In genomic region chr3:96058231-96058896, GRCm38 (mm10) we compare ENCODE assay signal across 8 mouse cellular contexts. TPM values are rescaled to one million over a fixed set of nuclear protein-coding genes. Genes with fewer than 3 reads are reported as not detected.
DNase-seq lines count a peak whose midpoint lies in the region; ATAC-seq lines count a peak whose summit lies in the region.

Gene Vps45 (minus strand): TSS chr3:96058466.

- H3K36me3 ChIP-seq in hindbrain, embryonic 13.5 days = peaks cover 12% of the 10 kb centered on the region

- H3K27me3 ChIP-seq in hindbrain, embryonic 13.5 days = no peaks in the 10 kb centered on the region

- H3K4me1 ChIP-seq in hindbrain, embryonic 13.5 days (replicated peaks) = peaks cover 21% of the 10 kb centered on the region

- H3K27ac ChIP-seq in hindbrain, embryonic 13.5 days = peak within 1 kb of the TSS; percentile 93

- peak; percentile 85 for ATAC-seq in hindbrain, embryonic 13.5 days (ENCODE audit: low FRiP score)

- WGBS in hindbrain, embryonic 13.5 days = 2% methylated on average over 18 of the region's 18 CpGs

- no peaks in the 10 kb centered on the region for H3K9me3 ChIP-seq in hindbrain, embryonic 13.5 days

- DNase-seq in ZHBTc4 (ENCODE audit: low read depth, low spot score) = peak; percentile 77
- peak; percentile 78 to 80 for DNase-seq in cerebellum, postnatal 14 days
- DNase-seq in frontal cortex, postnatal 25 days (ENCODE audit: low spot score in 2 of 2) = peak; percentile 46 to 61
- peak; percentile 43 for DNase-seq in left cerebral cortex, adult 11 months (ENCODE audit: low spot score)
- peak; percentile 68 to 70 for DNase-seq in lung, postnatal 4 days
- peak; percentile 74 to 79 for DNase-seq in right cerebral cortex, adult 2 months (ENCODE audit: low spot score in 2 of 2)
- peak; percentile 55 for DNase-seq in yolk sac, embryonic 10.5 days (ENCODE audit: low spot score)

- peak within 1 kb of the TSS; percentile 86 for H3K4me2 ChIP-seq in hindbrain, embryonic 13.5 days

- peak within 1 kb of the TSS; percentile 66 for H3K4me3 ChIP-seq in hindbrain, embryonic 13.5 days

- H3K9ac ChIP-seq in hindbrain, embryonic 13.5 days = peak within 1 kb of the TSS; percentile 79

RNA-seq across cellular contexts. Expression of gene Vps45, which starts in this region (rescaled TPM):
- polyA plus RNA-seq in hindbrain, embryonic 13.5 days (2015; fragmentation: Nextera tagmentation; extraction: Ambion mirVana) = 62.9 and 64.0 TPM in 2 replicates

Comparison
In these comparisons a context has a peak if more than half of its experiments do, and no peak if none do; other contexts are left out.
1. Peak in every context shown above with its lines: DNase-seq, ATAC-seq, H3K4me3 ChIP-seq and H3K27ac ChIP-seq.